Mouse (Mus musculus): Measurements from ENCODE around the gene Obsl1. TPM values are rescaled to one million over a fixed set of nuclear protein-coding genes. Genes with fewer than 3 reads are reported as not detected.

Gene Obsl1
- total and polyA plus RNA-seq, 3 experiments, result 0.47 to 0.84 TPM; not detected in 1

DNA sequence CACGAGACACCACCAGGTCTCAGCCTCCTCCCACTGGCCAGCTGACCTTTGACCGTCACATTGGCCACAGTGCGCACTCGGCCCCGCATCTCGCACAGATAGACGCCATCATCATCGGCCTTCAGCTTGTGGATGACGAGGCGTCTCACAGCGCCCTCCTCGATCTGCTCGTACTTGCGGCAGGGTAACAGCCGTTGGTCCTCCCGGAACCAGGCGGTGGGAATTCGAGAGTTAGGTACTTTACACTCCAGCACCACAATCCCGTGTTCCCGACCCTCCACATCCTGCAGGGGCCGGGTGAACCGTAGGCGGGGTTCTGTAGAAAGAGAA lies 2.6 kb downstream of the Obsl1 start:
- TF ChIP-seq JUND (conservative IDR thresholded peaks at IDR 0.05; ENCODE audit: low read depth, low read length), result no peak
- TF ChIP-seq MYC (IDR thresholded peaks at IDR 0.05; ENCODE audit: low read depth, low read length), result no peak
- no peak for TF ChIP-seq MEF2A (IDR thresholded peaks at IDR 0.05; ENCODE audit: borderline replicate concordance, low read depth, low read length)
- no peak for TF ChIP-seq MAX (IDR thresholded peaks at IDR 0.05; ENCODE audit: low read length)
- no peak for TF ChIP-seq MAZ (IDR thresholded peaks at IDR 0.05; ENCODE audit: low read depth, low read length)
- no peak for TF ChIP-seq ZMIZ1 (IDR thresholded peaks at IDR 0.05; ENCODE audit: low read depth, low read length)
- no peak for TF ChIP-seq ZKSCAN1 (IDR thresholded peaks at IDR 0.05; ENCODE audit: borderline replicate concordance, low read depth, low read length)
- no peak for TF ChIP-seq ETS1 (conservative IDR thresholded peaks at IDR 0.05; ENCODE audit: low read depth, low read length)
- no peak for TF ChIP-seq CHD1 (IDR thresholded peaks at IDR 0.05; ENCODE audit: low read depth, low read length)
- TF ChIP-seq MXI1 (IDR thresholded peaks at IDR 0.05; ENCODE audit: low read depth, low read length), result no peak
- H3K27me3 ChIP-seq (replicated peaks), result peaks cover 25% of the 10 kb centered on the region
- dilution Hi-C loops (cut with MboI; ENCODE audit: extremely low pct_ligation_motif_present, extremely low pct_unique_long_range_greater_than_20kb, low sequenced_read_pairs) (no loop called here), in situ Hi-C loops (cut with MboI; ENCODE audit: low pct_ligation_motif_present, low pct_unique_long_range_greater_than_20kb, low sequenced_read_pairs) (no loop called here)
- no peak overlapping the region for H3K4me3 ChIP-seq (replicated peaks in 1 of 3; ENCODE audit: low read depth in 2 of 3, low read length in 2 of 3, poor library complexity in 1 of 3)
- no peaks in the 10 kb centered on the region for H3K36me3 ChIP-seq (replicated peaks in 1 of 2; ENCODE audit: control insufficient read depth in 1 of 2, insufficient read depth in 1 of 2, low read length in 1 of 2)
- DNase-seq (ENCODE audit: extremely low read depth), result no peak
- no peak overlapping the region for H3K9ac ChIP-seq (ENCODE audit: insufficient read depth, low read depth)
- no peak overlapping the region for H3K27ac ChIP-seq (ENCODE audit: insufficient read depth, low read depth)
- peaks cover 13% of the 10 kb centered on the region for H3K9me3 ChIP-seq (replicated peaks; ENCODE audit: low read length)
- H3K79me2 ChIP-seq (replicated peaks; ENCODE audit: control insufficient read depth, extremely low read depth, insufficient read depth, poor library complexity, severe bottlenecking), result no peaks in the 10 kb centered on the region
- H3K4me2 ChIP-seq (ENCODE audit: insufficient read depth, low read depth, poor library complexity, severe bottlenecking), result no peak overlapping the region
- H3K4me1 ChIP-seq (ENCODE audit: control insufficient read depth in 1 of 2, insufficient read depth in 2 of 2), result peaks cover 6 to 14% of the 10 kb centered on the region in 2 experiments

- Histone ChIP-seq H3K36me3 (replicated peaks in 1 of 2; ENCODE audit: control insufficient read depth in 1 of 2, insufficient read depth in 1 of 2, low read length in 1 of 2) (no peaks in the 10 kb centered on the region), H3K4me1 (ENCODE audit: control insufficient read depth in 1 of 2, insufficient read depth in 2 of 2) (peaks cover 6 to 19% of the 10 kb centered on the region in 2 experiments), H3K27ac (ENCODE audit: insufficient read depth, low read depth) (no peak overlapping the region), H3K27me3 (replicated peaks) (peaks cover 23% of the 10 kb centered on the region), H3K9ac (ENCODE audit: insufficient read depth, low read depth) (no peak overlapping the region), H3K4me2 (ENCODE audit: insufficient read depth, low read depth, poor library complexity, severe bottlenecking) (no peak overlapping the region), H3K4me3 (replicated peaks in 1 of 3; ENCODE audit: low read depth in 2 of 3, low read length in 2 of 3, poor library complexity in 1 of 3) (no peak overlapping the region), H3K9me3 (replicated peaks; ENCODE audit: low read length) (peaks cover 13% of the 10 kb centered on the region), H3K79me2 (replicated peaks; ENCODE audit: control insufficient read depth, extremely low read depth, insufficient read depth, poor library complexity, severe bottlenecking) (no peaks in the 10 kb centered on the region)
- no peak for DNase-seq (ENCODE audit: extremely low read depth)
- no peak for TF ChIP-seq EP300 (IDR thresholded peaks at IDR 0.05; ENCODE audit: low read length)
- TF ChIP-seq JUND (conservative IDR thresholded peaks at IDR 0.05; ENCODE audit: low read depth, low read length), result no peak
- no peak for TF ChIP-seq CTCF (conservative IDR thresholded peaks at IDR 0.05 in 1 of 2, IDR thresholded peaks at IDR 0.05 in 1 of 2; ENCODE audit: low read depth in 2 of 2, low read length in 2 of 2)
- TF ChIP-seq POLR2AphosphoS2 (IDR thresholded peaks at IDR 0.05; ENCODE audit: low read depth, low read length), result no peak
- no peak for TF ChIP-seq ZMIZ1 (IDR thresholded peaks at IDR 0.05; ENCODE audit: low read depth, low read length)
- TF ChIP-seq ELF1 (IDR thresholded peaks at IDR 0.05; ENCODE audit: low read depth, low read length), result no peak
- in situ Hi-C loops (cut with MboI; ENCODE audit: low pct_ligation_motif_present, low pct_unique_long_range_greater_than_20kb, low sequenced_read_pairs) (no loop called here), dilution Hi-C loops (cut with MboI; ENCODE audit: extremely low pct_ligation_motif_present, extremely low pct_unique_long_range_greater_than_20kb, low sequenced_read_pairs) (no loop called here)
Observed at GRCm38 (mm10) chr1:75502945-75503650, 3.2 kb downstream of the Obsl1 start.
